Mouse (Mus musculus): Measurements from ENCODE around the gene Gm572. TPM values are rescaled to one million over a fixed set of nuclear protein-coding genes. Genes with fewer than 3 reads are reported as not detected.

Gene Gm572
- polyA plus RNA-seq, 1 experiment from 2014 or later, result not detected

- Histone ChIP-seq H3K36me3 (ENCODE audit: control insufficient read depth, insufficient read depth, low read length) (no peaks in the 10 kb centered on the region), H3K27ac (ENCODE audit: low read length) (no peak overlapping the region), H3K4me2 (ENCODE audit: low read depth, low read length) (no peak overlapping the region), H3K27me3 (ENCODE audit: control insufficient read depth, insufficient read depth, low read depth, low read length) (no peaks in the 10 kb centered on the region), H3K4me1 (replicated peaks; ENCODE audit: control insufficient read depth, insufficient read depth, low read length) (peaks cover 15% of the 10 kb centered on the region), H3K9me3 (ENCODE audit: control insufficient read depth, low read length) (no peaks in the 10 kb centered on the region), H3K4me3 (ENCODE audit: low read length) (no peak overlapping the region), H3K9ac (ENCODE audit: low read length) (no peak overlapping the region)
- no peak for ATAC-seq (ENCODE audit: low read depth)
- WGBS, result 86% methylated on average over 4 of the region's 4 CpGs
These were observed 39.8 kb downstream of the Gm572 start for GRCm38 (mm10) chr4:148682961-148683360.

GRCm38 (mm10) chr4:148683539-148683938 lies 40.4 kb downstream of the Gm572 start:
- no peaks in the 10 kb centered on the region for H3K9me3 ChIP-seq (ENCODE audit: control insufficient read depth, low read length)
- no peak overlapping the region for H3K4me2 ChIP-seq (ENCODE audit: low read depth, low read length)
- no peak for ATAC-seq (ENCODE audit: low read depth)
- peaks cover 15% of the 10 kb centered on the region for H3K4me1 ChIP-seq (replicated peaks; ENCODE audit: control insufficient read depth, insufficient read depth, low read length)
- no peak overlapping the region for H3K27ac ChIP-seq (ENCODE audit: low read length)
- H3K4me3 ChIP-seq (ENCODE audit: low read length), result no peak overlapping the region
- no peaks in the 10 kb centered on the region for H3K27me3 ChIP-seq (ENCODE audit: control insufficient read depth, insufficient read depth, low read depth, low read length)
- no peaks in the 10 kb centered on the region for H3K36me3 ChIP-seq (ENCODE audit: control insufficient read depth, insufficient read depth, low read length)
- 63% methylated on average over 13 of the region's 13 CpGs for WGBS
- H3K9ac ChIP-seq (ENCODE audit: low read length), result no peak overlapping the region

GRCm38 (mm10) chr4:148686491-148686941 lies 43.4 kb downstream of the Gm572 start:
- H3K9me3 ChIP-seq (ENCODE audit: control insufficient read depth, low read length), result no peaks in the 10 kb centered on the region
- H3K9ac ChIP-seq (ENCODE audit: low read length), result peak overlapping the region; percentile 49; the same call in 1 of the 2 replicates
- peaks cover 15% of the 10 kb centered on the region for H3K4me1 ChIP-seq (replicated peaks; ENCODE audit: control insufficient read depth, insufficient read depth, low read length)
- H3K4me2 ChIP-seq (ENCODE audit: low read depth, low read length), result peak overlapping the region; percentile 0; the same call in 1 of the 2 replicates
- no peaks in the 10 kb centered on the region for H3K36me3 ChIP-seq (ENCODE audit: control insufficient read depth, insufficient read depth, low read length)
- 13% methylated on average over 14 of the region's 14 CpGs for WGBS
- H3K27me3 ChIP-seq (ENCODE audit: control insufficient read depth, insufficient read depth, low read depth, low read length), result no peaks in the 10 kb centered on the region
- H3K4me3 ChIP-seq (ENCODE audit: low read length), result no peak overlapping the region
- peak overlapping the region; percentile 30; the same call in 1 of the 2 replicates for H3K27ac ChIP-seq (ENCODE audit: low read length)
- ATAC-seq (ENCODE audit: low read depth), result peak; percentile 77

- no peak overlapping the region for H3K4me2 ChIP-seq (ENCODE audit: low read depth, low read length)
- 49% methylated on average over 2 of the region's 2 CpGs for WGBS
- no peaks in the 10 kb centered on the region for H3K27me3 ChIP-seq (ENCODE audit: control insufficient read depth, insufficient read depth, low read depth, low read length)
- peaks cover 15% of the 10 kb centered on the region for H3K4me1 ChIP-seq (replicated peaks; ENCODE audit: control insufficient read depth, insufficient read depth, low read length)
- H3K36me3 ChIP-seq (ENCODE audit: control insufficient read depth, insufficient read depth, low read length), result no peaks in the 10 kb centered on the region
- H3K9ac ChIP-seq (ENCODE audit: low read length), result no peak overlapping the region
- H3K4me3 ChIP-seq (ENCODE audit: low read length), result no peak overlapping the region
- no peak for ATAC-seq (ENCODE audit: low read depth)
- no peak overlapping the region for H3K27ac ChIP-seq (ENCODE audit: low read length)
- no peaks in the 10 kb centered on the region for H3K9me3 ChIP-seq (ENCODE audit: control insufficient read depth, low read length)
These were observed 45.0 kb downstream of the Gm572 start for GRCm38 (mm10) chr4:148688091-148688490.

- H3K4me1 ChIP-seq (replicated peaks; ENCODE audit: control insufficient read depth, insufficient read depth, low read length), result peaks cover 10% of the 10 kb centered on the region
- H3K9me3 ChIP-seq (ENCODE audit: control insufficient read depth, low read length), result no peaks in the 10 kb centered on the region
- H3K4me2 ChIP-seq (ENCODE audit: low read depth, low read length), result no peak overlapping the region
- 61% methylated on average over 4 of the region's 4 CpGs for WGBS
- no peaks in the 10 kb centered on the region for H3K27me3 ChIP-seq (ENCODE audit: control insufficient read depth, insufficient read depth, low read depth, low read length)
- H3K9ac ChIP-seq (ENCODE audit: low read length), result no peak overlapping the region
- H3K36me3 ChIP-seq (ENCODE audit: control insufficient read depth, insufficient read depth, low read length), result no peaks in the 10 kb centered on the region
- ATAC-seq (ENCODE audit: low read depth), result no peak
- no peak overlapping the region for H3K4me3 ChIP-seq (ENCODE audit: low read length)
- no peak overlapping the region for H3K27ac ChIP-seq (ENCODE audit: low read length)
These were observed 48.1 kb downstream of the Gm572 start for GRCm38 (mm10) chr4:148691185-148691584.

- H3K27me3 ChIP-seq (ENCODE audit: control insufficient read depth, insufficient read depth, low read depth, low read length), result no peaks in the 10 kb centered on the region
- ATAC-seq (ENCODE audit: low read depth), result peak; percentile 45; the same call in 1 of the 2 replicates
- H3K9ac ChIP-seq (ENCODE audit: low read length), result no peak overlapping the region
- H3K36me3 ChIP-seq (ENCODE audit: control insufficient read depth, insufficient read depth, low read length), result no peaks in the 10 kb centered on the region
- no peaks in the 10 kb centered on the region for H3K9me3 ChIP-seq (ENCODE audit: control insufficient read depth, low read length)
- WGBS, result 41% methylated on average over 7 of the region's 7 CpGs
- no peak overlapping the region for H3K27ac ChIP-seq (ENCODE audit: low read length)
- H3K4me3 ChIP-seq (ENCODE audit: low read length), result no peak overlapping the region
- no peak overlapping the region for H3K4me2 ChIP-seq (ENCODE audit: low read depth, low read length)
- H3K4me1 ChIP-seq (replicated peaks; ENCODE audit: control insufficient read depth, insufficient read depth, low read length), result no peaks in the 10 kb centered on the region
These were observed 50.4 kb downstream of the Gm572 start for GRCm38 (mm10) chr4:148693417-148693959.

- 46% methylated on average over 3 of the region's 3 CpGs for WGBS
- peak; percentile 45; the same call in 1 of the 2 replicates for ATAC-seq (ENCODE audit: low read depth)
These were observed 61.6 kb downstream of the Gm572 start for GRCm38 (mm10) chr4:148704756-148705155.

GRCm38 (mm10) chr4:148708836-148709235 lies 65.7 kb downstream of the Gm572 start:
- Histone ChIP-seq H3K4me3 (ENCODE audit: low read length) (no peak overlapping the region), H3K27ac (ENCODE audit: low read length) (no peak overlapping the region), H3K4me1 (replicated peaks; ENCODE audit: control insufficient read depth, insufficient read depth, low read length) (peaks cover 10% of the 10 kb centered on the region), H3K4me2 (ENCODE audit: low read depth, low read length) (no peak overlapping the region), H3K9me3 (ENCODE audit: control insufficient read depth, low read length) (no peaks in the 10 kb centered on the region), H3K27me3 (ENCODE audit: control insufficient read depth, insufficient read depth, low read depth, low read length) (no peaks in the 10 kb centered on the region), H3K9ac (ENCODE audit: low read length) (no peak overlapping the region), H3K36me3 (ENCODE audit: control insufficient read depth, insufficient read depth, low read length) (no peaks in the 10 kb centered on the region)
- WGBS, result 26% methylated on average over 11 of the region's 11 CpGs
- ATAC-seq (ENCODE audit: low read depth), result no peak

More at GRCm38 (mm10) chr4:148704756-148705155, 61.6 kb downstream of the Gm572 start:
- Histone ChIP-seq H3K9me3 (ENCODE audit: control insufficient read depth, low read length) (no peaks in the 10 kb centered on the region), H3K27ac (ENCODE audit: low read length) (no peak overlapping the region), H3K9ac (ENCODE audit: low read length) (no peak overlapping the region), H3K36me3 (ENCODE audit: control insufficient read depth, insufficient read depth, low read length) (no peaks in the 10 kb centered on the region), H3K27me3 (ENCODE audit: control insufficient read depth, insufficient read depth, low read depth, low read length) (no peaks in the 10 kb centered on the region), H3K4me3 (ENCODE audit: low read length) (no peak overlapping the region), H3K4me2 (ENCODE audit: low read depth, low read length) (no peak overlapping the region), H3K4me1 (replicated peaks; ENCODE audit: control insufficient read depth, insufficient read depth, low read length) (peaks cover 10% of the 10 kb centered on the region)

GRCm38 (mm10) chr4:148710446-148710845 lies 67.3 kb downstream of the Gm572 start:
- peaks cover 10% of the 10 kb centered on the region for H3K4me1 ChIP-seq (replicated peaks; ENCODE audit: control insufficient read depth, insufficient read depth, low read length)
- WGBS, result 59% methylated on average over 2 of the region's 2 CpGs
- no peak for ATAC-seq (ENCODE audit: low read depth)
- no peaks in the 10 kb centered on the region for H3K27me3 ChIP-seq (ENCODE audit: control insufficient read depth, insufficient read depth, low read depth, low read length)
- H3K9ac ChIP-seq (ENCODE audit: low read length), result no peak overlapping the region
- H3K27ac ChIP-seq (ENCODE audit: low read length), result no peak overlapping the region
- no peak overlapping the region for H3K4me3 ChIP-seq (ENCODE audit: low read length)
- H3K9me3 ChIP-seq (ENCODE audit: control insufficient read depth, low read length), result no peaks in the 10 kb centered on the region
- H3K36me3 ChIP-seq (ENCODE audit: control insufficient read depth, insufficient read depth, low read length), result no peaks in the 10 kb centered on the region
- H3K4me2 ChIP-seq (ENCODE audit: low read depth, low read length), result no peak overlapping the region
